Mouse (Mus musculus): ENCODE measurements at regions not wholly inside any gene's neighbourhood (a gene's known extent, or its start where the extent isn't known, plus 50 kb on each side); places are given as distances from the start of the nearest gene placed in this dataset.

GRCm38 (mm10) chr16:50705921-50706320 is 115.0 kb upstream of the Ccdc54 start:
- DNase-seq (ENCODE audit: low spot score) = no peak

GRCm38 (mm10) chr16:50700811-50701517 is 110.0 kb upstream of the Ccdc54 start:
- DNase-seq (ENCODE audit: low spot score) = no peak

GRCm38 (mm10) chr16:50700123-50700522 is 109.2 kb upstream of the Ccdc54 start:
- no peak for DNase-seq (ENCODE audit: low spot score)

GRCm38 (mm10) chr16:50697722-50698121 is 106.8 kb upstream of the Ccdc54 start:
- no peak for DNase-seq (ENCODE audit: low spot score)

- no peak for DNase-seq (ENCODE audit: low spot score)
Measured at GRCm38 (mm10) chr16:50696052-50696451, 105.1 kb upstream of the Ccdc54 start.

GRCm38 (mm10) chr16:50694045-50694444 is 103.1 kb upstream of the Ccdc54 start:
- no peak for DNase-seq (ENCODE audit: low spot score)

GRCm38 (mm10) chr16:50690818-50691217 is 99.9 kb upstream of the Ccdc54 start:
- no peak for DNase-seq (ENCODE audit: low spot score)

GRCm38 (mm10) chr16:50689525-50689924 is 98.6 kb upstream of the Ccdc54 start:
- DNase-seq (ENCODE audit: low spot score) = no peak

GRCm38 (mm10) chr16:50688818-50689506 is 98.0 kb upstream of the Ccdc54 start:
- peak; percentile 1 for DNase-seq (ENCODE audit: low spot score)

GRCm38 (mm10) chr16:50679698-50680097 is 88.7 kb upstream of the Ccdc54 start:
- no peak for DNase-seq (ENCODE audit: low spot score)

GRCm38 (mm10) chr16:50673339-50673738 is 82.4 kb upstream of the Ccdc54 start:
- DNase-seq (ENCODE audit: low spot score) = no peak

- no peak for DNase-seq (ENCODE audit: low spot score)
Measured at GRCm38 (mm10) chr16:50672713-50673112, 81.8 kb upstream of the Ccdc54 start.

- no peak for DNase-seq (ENCODE audit: low spot score)
Measured at GRCm38 (mm10) chr16:50671170-50671569, 80.2 kb upstream of the Ccdc54 start.

GRCm38 (mm10) chr16:50664240-50664639 is 73.3 kb upstream of the Ccdc54 start:
- DNase-seq (ENCODE audit: low spot score) = no peak
